Mouse (Mus musculus) spleen, embryonic (tissue): Measurements from ENCODE around the gene Wdr76.
"Not testable (repeated sequence)": the region's sequence is repeated elsewhere in the genome, so short reads cannot be mapped to it uniquely, and the experiment has no call there.

Source experiments
- CTCF ChIA-PET: fragments of 350-600 bp; sonication (Branson Sonifier 250); formaldehyde crosslinking; loops from one replicate; lab custom pipeline; 2022; lab: Charles Lee

The Wdr76 gene

DNA sequence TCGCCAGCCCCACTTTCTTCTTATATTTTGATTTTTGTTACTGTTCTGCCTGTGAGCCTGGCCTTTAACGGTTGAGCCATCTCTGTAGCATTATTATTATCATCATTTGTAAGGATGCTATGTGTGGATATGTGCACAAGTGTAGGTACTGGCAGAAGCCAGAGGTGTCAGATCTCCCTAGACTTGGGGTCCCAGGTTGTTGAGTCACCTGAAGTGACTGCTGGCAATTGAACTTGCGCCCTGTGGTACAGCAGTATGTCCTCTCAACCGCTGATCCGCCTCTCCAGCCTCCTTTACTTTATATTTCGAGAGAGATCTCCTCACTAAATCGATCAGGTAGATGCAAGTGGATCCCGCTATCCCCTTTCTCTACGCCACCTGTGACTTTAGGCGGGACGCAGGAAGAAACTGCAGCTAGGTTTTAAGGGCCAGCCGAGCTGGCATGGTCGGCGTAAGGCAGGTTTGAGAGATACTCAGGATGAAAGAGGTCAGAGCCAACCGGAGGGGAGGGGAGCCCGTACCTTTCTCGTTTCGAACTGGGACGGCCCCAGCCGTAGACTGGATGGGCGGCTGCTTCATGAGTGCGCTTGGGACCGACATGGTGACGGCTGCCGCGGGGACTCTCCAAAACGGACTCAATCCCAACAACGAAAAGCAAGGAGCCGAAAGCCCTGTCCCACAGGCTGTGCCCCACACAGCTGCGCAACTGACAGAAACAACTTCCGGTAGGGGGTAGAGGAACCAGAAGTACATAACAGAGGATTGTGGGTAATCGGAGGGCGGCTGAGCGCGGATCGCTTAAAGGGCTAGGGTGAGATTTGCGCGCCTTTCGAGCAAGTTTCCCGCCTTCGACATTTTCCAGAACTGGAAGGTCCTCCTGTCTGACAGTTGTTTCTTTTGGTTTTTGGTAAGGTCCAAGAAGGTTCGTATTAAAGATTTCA lies at the start of gene Wdr76, which contains the start of gene Mfap1a:
Wdr76 (plus strand) TSS at position 782 of the 941 bp plus-strand sequence.
Mfap1a (minus strand) TSS at position 724 of the 941 bp plus-strand sequence.
- CTCF ChIA-PET = not testable (repeated sequence)

DNA sequence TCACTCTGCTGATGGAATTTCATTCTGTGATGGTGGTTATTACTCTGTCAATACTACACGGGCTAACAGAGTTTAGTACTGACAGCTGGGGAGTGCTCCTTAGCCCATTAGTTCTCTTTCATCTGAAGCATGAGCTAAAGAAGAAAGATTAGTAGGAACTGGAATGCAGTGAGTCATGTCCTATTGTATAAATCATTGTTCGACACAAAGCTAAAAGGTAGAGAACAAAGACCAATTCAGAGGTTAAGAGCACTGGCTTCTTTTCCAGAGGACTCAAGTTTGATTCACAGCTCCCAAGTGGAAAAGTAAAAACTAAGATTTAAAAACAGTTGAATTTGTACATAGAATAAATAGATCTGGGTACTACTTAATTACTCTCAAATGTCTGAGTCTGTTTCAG lies 46.5 kb upstream of the Wdr76 start:
- CTCF ChIA-PET = no interaction called here

DNA sequence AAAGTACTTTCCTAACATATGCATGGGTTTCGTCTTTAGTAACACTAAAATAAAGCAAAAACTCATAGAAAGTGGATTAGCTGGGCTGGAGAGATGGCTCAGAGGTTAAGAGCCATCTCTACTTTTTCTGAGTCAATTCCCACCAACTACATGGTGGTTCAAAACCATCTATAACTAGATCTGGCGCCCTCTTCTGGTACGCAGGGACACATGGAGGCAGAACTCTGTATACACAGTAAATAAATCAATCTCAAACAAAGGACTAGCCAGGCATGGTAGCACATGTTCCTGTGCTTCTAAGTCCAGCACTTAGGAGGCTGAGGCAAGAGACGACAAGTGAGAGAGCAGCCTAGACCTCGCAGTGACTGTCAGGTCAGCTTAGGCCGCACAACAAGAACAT lies 37.5 kb upstream of the Wdr76 start:
- CTCF ChIA-PET = not testable (repeated sequence)

DNA sequence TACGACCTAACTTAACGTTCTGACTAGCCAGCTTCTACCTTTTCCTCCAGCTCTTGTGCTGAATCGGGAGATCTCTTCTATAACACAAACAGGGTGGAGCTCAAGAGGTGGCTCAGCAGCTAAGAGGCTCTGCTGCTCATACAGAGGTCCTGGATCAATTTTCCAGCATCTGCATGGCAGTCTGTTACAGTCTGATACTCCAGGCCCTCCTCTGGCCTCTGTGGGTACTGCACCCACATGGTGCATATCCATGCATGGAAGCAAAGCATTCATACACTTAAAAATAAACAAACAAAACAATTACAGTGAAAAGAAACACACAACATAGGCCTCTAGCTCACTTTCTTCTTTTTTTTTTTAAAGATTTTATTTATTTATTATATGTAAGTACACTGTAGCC lies 33.7 kb upstream of the Wdr76 start:
- CTCF ChIA-PET = interaction anchor here (0.6 to 0.7 kb wide), 2 partner anchors 23 to 335 kb away, joined by 3 to 5 read pairs; no protein-coding TSS in a partner anchor

DNA sequence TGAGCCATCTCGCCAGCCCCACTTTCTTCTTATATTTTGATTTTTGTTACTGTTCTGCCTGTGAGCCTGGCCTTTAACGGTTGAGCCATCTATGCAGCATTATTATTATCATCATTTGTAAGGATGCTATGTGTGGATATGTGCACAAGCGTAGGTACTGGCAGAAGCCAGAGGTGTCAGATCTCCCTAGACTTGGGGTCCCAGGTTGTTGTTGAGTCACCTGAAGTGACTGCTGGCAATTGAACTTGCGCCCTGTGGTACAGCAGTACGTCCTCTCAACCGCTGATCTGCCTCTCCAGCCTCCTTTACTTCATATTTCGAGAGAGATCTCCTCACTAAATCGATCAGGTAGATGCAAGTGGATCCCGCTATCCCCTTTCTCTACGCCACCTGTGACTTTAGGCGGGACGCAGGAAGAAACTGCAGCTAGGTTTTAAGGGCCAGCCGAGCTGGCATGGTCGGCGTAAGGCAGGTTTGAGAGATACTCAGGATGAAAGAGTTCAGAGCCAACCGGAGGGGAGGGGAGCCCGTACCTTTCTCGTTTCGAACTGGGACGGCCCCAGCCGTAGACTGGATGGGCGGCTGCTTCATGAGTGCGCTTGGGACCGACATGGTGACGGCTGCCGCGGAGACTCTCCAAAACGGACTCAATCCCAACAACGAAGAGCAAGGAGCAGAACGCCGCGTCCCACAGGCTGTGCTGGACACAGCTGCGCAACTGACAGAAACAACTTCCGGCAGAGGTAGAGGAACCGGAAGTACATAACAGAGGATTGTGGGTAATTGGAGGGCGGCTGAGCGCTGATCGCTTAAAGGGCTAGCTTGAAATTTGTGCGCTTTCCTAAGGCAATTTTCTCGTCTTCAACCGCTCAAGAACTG lies 33.0 kb upstream of the Wdr76 start, which contains the start of gene Mfap1b:
Mfap1b (minus strand) TSS at position 767 of the 879 bp plus-strand sequence.
- CTCF ChIA-PET = interaction anchor here (0.6 to 0.7 kb wide), 2 partner anchors 48 to 336 kb away, joined by 3 to 4 read pairs; no protein-coding TSS in a partner anchor

DNA sequence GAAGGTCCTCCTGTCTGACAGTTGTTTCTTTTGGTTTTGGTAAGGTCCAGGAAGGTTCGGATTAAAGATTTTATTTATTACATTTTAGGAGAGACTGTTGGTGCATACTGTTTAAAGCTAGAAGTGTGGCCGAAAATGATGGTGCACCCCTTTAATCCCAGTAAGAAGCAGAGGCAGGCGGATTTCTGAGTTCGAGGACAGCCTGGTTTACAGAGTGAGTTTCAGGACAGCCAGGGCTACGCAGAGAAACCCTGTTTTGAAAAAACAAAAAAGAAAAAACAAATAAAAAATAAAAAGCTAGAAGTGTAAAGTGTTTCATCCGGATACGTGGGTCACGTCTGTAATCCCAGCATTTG lies 32.4 kb upstream of the Wdr76 start:
- CTCF ChIA-PET = interaction anchor here (0.7 to 1.0 kb wide), 2 partner anchors 16 to 47 kb away, joined by 4 to 22 read pairs; no protein-coding TSS in a partner anchor

DNA sequence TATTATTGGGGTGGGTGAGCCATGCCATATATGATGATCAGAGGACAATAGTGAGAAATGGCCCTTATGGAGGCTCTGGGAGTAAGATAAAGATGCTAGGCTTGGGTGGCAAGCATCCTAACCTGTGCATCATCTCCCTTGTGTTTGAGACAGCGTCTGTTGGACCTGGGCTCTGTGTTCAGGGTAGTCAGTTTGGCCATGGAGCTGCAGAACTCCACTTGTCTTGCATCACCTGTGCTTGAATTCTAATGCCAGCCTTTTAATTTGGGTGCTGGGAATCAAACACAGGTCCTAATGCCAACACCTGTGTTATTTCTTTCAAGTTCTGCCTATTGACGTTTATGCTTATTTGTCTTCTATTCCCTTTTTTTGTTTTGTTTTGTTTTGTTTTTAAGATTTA lies 31.2 kb upstream of the Wdr76 start:
- CTCF ChIA-PET = interaction anchor here (1.0 kb wide), 1 partner anchor 15 kb away, joined by 22 read pairs; no protein-coding TSS in a partner anchor

DNA sequence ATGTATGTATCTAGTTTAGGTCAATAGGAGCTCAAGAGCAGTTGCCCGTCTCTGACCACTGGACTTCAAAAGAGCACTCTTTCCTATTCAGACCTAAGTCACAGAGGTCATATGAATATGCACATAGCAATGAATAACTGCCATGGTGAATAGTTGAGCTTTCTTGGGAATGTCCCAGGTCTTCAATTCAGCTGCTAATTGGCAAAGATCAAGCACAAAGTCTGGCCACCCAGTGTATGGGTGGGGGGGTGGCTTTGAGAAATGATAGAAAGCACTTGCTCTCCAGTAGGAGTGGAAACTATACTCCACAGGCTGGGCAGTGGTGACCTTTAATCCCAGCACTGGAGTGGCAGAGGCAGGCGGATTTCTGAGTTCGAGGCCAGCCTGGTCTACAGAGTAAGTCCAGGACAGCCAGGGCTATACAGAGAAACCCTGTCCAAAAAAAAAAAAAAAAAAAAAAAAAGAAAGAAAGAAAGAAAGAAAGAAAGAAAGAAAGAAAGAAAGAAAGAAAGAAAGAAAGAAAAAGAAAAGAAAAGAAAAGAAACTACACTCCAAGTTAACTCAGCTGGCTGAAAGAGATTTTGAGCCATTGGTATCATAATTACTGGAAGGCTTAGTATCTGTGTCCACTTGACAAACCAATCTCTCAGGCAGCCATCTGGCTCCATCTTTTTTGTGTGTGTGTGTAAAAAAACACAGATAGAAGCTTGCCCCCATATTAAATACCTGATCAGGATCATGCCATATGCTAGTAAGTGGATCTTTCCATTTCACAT lies 28.8 kb upstream of the Wdr76 start:
- CTCF ChIA-PET = interaction anchor here (0.6 kb wide), 1 partner anchor 52 kb away, joined by 4 read pairs; no protein-coding TSS in a partner anchor

DNA sequence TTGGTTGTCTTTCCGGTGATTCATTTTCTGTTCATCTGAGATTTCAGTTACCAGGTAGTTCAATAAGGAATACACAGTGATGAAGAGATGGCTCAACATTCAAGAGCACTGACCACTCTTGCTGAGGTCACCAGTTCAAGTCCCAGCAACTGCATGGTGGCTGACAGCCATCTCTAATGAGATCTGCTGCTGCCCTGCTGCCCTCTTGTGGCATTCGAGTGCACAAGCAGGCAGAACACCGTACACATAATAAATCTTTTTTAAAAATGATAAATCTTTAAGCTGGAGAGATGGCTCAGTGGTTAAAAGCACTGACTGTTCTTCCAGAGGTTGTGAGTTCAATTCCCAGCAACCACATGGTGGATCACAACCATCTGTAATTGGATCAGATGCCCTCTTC lies 26.0 kb upstream of the Wdr76 start:
- CTCF ChIA-PET = no interaction called here

DNA sequence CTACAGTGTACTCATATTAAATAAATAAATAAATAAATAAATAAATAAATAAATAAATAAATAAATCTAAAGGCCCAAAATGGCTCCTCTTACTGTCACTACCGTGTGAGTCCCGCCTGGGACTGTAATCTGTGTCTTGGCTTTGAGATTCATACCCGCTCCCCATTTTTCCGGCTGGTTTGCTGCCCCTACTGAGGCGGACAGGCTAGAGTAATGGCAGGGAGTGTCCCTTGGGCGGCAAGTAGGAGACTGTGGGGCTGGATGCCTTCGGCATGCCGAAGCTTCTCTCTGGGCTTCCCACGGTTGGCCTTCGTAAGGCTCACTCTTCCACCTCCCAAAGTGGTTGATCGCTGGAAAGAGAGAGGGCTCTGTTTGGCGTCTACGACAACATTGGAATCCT lies 25.6 kb upstream of the Wdr76 start:
- CTCF ChIA-PET = not testable (repeated sequence)

DNA sequence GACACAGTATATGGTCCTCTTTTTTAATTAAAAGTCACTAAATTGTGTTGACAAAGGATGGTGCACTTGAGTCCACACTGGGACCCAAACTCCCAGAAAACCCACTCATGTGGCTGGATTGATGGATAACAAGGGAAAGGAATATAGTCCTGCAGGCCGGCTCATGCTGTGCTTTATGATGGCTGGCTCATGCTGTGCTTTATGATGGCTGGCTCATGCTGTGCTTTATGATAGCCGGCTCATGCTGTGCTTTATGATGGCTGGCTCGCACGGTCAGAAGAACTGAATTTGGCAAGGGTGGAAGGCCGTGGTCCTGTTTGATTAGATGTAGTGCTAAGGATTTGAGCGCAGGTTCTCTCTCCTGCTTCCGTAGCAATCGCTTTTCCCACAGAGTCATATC lies 22.9 kb upstream of the Wdr76 start:
- CTCF ChIA-PET = no interaction called here

DNA sequence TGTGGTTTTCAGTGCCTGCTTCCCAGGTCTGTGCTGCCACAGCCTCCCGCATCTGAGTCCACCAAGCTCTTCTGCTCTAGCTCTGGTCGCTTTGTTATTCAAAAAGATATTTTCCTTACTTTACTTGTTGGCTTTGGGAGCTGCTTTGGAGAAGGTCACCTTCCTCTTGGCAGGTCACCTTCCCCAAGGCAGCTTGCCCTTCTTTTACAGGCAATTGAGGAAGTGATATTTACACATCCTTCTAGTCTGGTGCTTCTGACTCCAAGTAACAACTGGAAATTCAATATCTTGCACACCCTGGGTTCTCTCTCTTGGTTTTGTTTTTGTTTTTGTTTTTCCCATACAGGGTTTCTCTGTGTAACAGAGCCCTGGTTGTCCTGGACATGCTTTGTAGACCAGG lies 22.1 kb upstream of the Wdr76 start:
- CTCF ChIA-PET = not testable (repeated sequence)

DNA sequence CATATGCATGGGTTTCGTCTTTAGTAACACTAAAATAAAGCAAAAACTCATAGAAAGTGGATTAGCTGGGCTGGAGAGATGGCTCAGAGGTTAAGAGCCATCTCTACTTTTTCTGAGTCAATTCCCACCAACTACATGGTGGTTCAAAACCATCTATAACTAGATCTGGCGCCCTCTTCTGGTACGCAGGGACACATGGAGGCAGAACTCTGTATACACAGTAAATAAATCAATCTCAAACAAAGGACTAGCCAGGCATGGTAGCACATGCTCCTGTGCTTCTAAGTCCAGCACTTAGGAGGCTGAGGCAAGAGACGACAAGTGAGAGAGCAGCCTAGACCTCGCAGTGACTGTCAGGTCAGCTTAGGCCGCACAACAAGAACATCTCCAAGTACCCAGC lies 5.0 kb upstream of the Wdr76 start:
- CTCF ChIA-PET = not testable (repeated sequence)

DNA sequence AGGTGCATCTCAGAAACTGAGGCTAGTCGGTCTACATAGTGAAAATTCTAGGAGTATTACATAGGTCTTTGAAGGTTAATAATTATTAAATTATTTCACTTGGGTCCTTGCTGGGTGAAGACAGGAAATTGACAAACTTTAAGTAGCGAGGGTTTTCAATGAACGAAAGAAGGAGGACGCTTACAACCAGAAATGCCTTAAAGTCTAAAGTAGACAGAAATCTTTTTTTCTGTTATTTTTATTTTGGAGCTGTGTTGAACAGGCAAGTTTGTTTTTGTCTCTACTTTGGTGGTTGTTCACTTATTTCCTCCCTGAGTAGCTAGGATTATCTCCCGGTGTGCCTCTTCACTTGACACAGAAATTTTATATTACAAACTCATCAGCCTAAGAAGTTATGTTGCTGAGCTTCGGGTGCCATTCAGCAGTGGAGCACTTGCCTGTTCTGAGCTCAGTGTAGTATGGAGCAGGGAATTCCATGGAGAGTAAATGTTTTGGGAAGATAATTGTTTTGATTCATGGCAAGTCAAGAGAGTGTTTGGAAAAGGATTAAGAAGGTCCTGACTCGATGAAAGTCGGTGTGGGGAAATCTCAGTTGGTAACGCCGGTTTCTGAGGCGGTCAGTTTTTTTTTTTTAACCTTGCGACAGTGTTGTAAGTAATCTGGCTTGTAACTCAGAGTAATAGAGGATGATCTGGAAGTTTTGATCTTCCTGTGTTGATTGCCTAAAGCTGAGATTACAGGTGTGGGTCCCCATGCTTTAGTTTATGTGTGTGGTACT lies 839 bp downstream of the Wdr76 start:
- CTCF ChIA-PET = no interaction called here

DNA sequence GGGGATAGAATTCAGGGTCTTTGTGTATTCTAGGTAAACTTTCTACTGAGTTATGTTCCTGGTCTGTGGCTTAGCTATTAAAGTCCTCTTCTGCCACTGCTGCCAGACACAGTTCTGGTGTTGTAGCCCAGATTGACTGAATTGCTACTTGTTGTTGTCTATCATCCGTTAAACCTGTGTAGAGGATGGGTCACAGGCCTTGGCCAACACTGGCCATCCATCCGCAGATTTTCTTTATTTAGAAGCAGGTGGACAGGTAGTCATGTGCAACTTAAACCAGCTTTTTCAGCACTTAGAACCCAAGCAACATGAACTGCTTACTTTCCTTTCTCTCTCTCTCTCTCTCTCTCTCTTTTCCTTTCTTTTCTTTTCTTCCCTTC lies 1.4 kb downstream of the Wdr76 start:
- CTCF ChIA-PET = no interaction called here

DNA sequence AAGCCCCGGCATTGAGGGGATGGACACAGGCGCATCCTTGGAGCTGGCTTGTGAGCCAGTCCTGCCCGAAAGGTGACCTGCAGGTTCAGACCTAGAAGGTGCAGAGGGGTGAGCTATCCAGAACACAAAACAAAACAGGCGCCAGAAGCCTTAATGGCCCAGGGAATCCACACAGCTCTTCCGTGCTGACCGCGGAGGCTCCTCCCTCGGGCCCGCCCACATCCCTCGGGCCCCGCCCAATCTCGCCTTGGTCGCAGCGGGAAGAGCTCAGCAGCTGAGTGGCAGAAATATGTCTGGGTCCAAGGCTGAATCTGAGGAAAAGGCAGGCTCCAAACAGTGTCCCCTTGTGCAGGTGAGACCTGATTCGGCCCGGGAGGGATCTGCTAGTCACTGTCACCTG lies 3.1 kb downstream of the Wdr76 start:
- CTCF ChIA-PET = no interaction called here

DNA sequence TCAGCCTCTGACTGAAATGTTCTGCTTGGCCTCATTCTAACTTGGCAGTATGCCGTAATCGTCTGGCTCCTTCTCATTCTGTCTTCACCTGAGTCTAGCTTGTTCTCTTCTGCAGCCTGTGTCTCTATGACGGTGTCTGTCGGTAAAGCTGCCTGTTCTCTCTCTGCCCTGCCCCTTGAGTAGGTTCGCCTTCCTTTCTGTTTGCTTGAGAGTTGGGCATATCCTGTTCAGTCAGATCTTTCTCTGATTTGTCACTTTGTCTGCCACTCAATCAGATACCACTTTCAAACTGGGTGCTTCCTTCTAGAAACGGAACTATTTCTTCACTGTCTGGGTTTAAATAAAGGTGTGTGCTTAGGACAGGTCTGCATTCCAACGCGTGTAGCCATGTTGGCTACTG lies 4.9 kb downstream of the Wdr76 start:
- CTCF ChIA-PET = no interaction called here

DNA sequence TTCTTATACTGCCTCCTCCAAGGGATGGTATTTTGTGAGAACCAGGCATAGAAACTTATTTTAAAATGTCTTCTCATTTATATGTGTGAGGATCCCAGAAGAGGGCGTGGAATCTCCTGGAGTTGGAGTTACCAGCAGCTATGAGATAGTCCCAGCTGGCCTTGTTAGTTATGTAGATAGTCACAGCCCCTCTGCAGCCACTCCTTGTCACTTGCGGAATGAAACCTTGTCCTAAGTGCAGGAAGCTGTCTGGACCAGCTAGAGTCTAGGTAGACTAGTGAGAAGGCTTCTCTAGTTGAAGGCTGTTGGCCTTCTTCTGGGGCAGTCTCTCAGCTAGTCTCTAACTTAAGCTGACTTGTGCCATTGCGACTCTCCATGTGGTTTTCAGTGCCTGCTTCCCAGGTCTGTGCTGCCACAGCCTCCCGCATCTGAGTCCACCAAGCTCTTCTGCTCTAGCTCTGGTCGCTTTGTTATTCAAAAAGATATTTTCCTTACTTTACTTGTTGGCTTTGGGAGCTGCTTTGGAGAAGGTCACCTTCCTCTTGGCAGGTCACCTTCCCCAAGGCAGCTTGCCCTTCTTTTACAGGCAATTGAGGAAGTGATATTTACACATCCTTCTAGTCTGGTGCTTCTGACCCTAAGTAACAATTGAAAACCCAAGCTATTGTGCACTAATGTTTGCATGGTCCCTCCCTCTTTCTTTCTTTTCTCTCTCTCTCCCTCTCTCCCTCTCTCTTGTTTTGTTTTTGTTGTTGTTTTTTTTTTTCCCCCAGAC lies 6.7 kb downstream of the Wdr76 start:
- CTCF ChIA-PET = not testable (repeated sequence)

DNA sequence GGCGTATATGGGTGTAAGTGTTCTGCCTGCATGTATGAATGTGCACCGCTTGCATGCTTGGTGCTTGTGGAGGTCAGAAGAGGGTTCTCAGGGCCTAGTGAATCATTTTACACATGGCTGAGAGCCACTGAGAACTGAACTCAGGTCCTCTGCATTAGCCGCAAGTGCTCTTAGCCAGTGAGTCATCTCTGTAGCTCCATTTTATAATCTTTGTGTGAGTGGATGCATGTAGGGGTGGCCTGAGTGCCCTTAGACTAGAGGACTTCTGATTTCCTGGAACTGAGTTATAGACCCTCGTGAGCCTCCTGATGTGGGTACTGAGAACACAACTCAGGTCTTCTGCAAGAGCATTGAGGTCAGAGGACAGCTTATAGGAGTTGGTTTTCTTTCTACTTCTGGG lies 7.7 kb downstream of the Wdr76 start:
- CTCF ChIA-PET = no interaction called here

DNA sequence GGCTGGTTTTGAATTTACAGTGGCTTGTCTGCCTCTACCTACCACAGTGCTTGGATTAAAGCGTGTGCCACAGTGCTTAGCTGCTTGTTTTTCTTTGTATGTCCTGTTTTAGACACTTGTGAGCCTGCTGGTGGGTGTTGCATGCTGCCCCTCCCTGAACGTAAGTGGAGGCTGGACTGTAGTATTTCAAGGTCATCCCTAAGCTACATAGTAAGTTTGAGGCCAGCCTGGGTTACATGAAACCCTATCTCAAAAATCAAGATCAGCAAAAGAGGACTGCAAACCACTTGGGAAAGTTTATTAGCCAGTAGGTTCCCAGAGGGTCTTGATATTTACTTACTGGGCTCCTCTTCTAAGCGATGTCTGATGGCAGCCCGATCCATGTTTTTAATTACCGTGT lies 11.6 kb downstream of the Wdr76 start:
- CTCF ChIA-PET = no interaction called here
